Mouse (Mus musculus) embryo, embryonic 11.5 days (tissue): ENCODE measurements at regions not wholly inside any gene's neighbourhood (a gene's known extent, or its start where the extent isn't known, plus 50 kb on each side); places are given as distances from the start of the nearest gene placed in this dataset.

Experiments
- DNase-seq: peaks from one replicate; pipeline ENCODE4 v3.0.0-alpha.2; 2012; ENCODE audit warnings: low read depth, low spot score

GRCm38 (mm10) chr4:8374061-8374460 is 135.2 kb upstream of the Car8 start:
- DNase-seq, result no peak

GRCm38 (mm10) chr4:8372069-8372468 is 133.2 kb upstream of the Car8 start:
- no peak for DNase-seq

- no peak for DNase-seq
Measured at GRCm38 (mm10) chr4:8370786-8371185, 131.9 kb upstream of the Car8 start.

- DNase-seq, result peak; percentile 62
Measured at GRCm38 (mm10) chr4:8367487-8368276, 128.8 kb upstream of the Car8 start.

GRCm38 (mm10) chr4:8366978-8367377 is 128.1 kb upstream of the Car8 start:
- no peak for DNase-seq

- DNase-seq, result no peak
Measured at GRCm38 (mm10) chr4:8362409-8362808, 123.6 kb upstream of the Car8 start.

- DNase-seq, result no peak
Measured at GRCm38 (mm10) chr4:8361931-8362330, 123.1 kb upstream of the Car8 start.

- DNase-seq, result no peak
Measured at GRCm38 (mm10) chr4:8361305-8361704, 122.5 kb upstream of the Car8 start.

GRCm38 (mm10) chr4:8357443-8357842 is 118.6 kb upstream of the Car8 start:
- no peak for DNase-seq

- no peak for DNase-seq
Measured at GRCm38 (mm10) chr4:8341928-8342327, 103.1 kb upstream of the Car8 start.

- no peak for DNase-seq
Measured at GRCm38 (mm10) chr4:8309241-8309987, 70.6 kb upstream of the Car8 start.

- DNase-seq, result no peak
Measured at GRCm38 (mm10) chr4:8292563-8292962, 53.7 kb upstream of the Car8 start.

- no peak for DNase-seq
Measured at GRCm38 (mm10) chr4:8291528-8292492, 53.0 kb upstream of the Car8 start.

GRCm38 (mm10) chr4:8289901-8290300 is 51.1 kb upstream of the Car8 start:
- DNase-seq, result no peak
